ENCODE assay signal across 14 mouse cellular contexts in genomic region chr2:51038685-51039084, GRCm38 (mm10).
DNase-seq lines count a peak whose midpoint lies in the region; ATAC-seq lines count a peak whose summit lies in the region.
"Had no signal": no experiment of that assay in that cellular context is flagged by ENCODE, and none has a peak within 500 bp of the region (broad histone marks: within the 10 kb centered on the region; RNA-seq: fewer than 3 reads in every experiment).

No protein-coding gene starts in this region.

- H3K4me3 ChIP-seq in heart, embryonic 14.5 days (ENCODE audit: control insufficient read depth in 1 of 2, insufficient read depth in 1 of 2, low read depth in 1 of 2, low read length in 2 of 2) = no peak overlapping the region
- H3K4me3 ChIP-seq in neural tube, embryonic 11.5 days (ENCODE audit: low read depth, low read length) = no peak overlapping the region
- no peak overlapping the region for H3K4me3 ChIP-seq in liver, embryonic 11.5 days (ENCODE audit: low read depth, low read length)
- H3K4me3 ChIP-seq: embryonic facial prominence, embryonic 10.5 days; midbrain, embryonic 10.5 days had no signal

- no peak for DNase-seq in heart, adult 11 months
- no peak for DNase-seq in neural tube, embryonic 11.5 days (ENCODE audit: low spot score)
- no peak for DNase-seq in neural tube, embryonic 10.5 days (ENCODE audit: extremely low spot score, low spot score)
- no peak for DNase-seq in liver, embryonic 11.5 days (ENCODE audit: low spot score)
- DNase-seq in layer of hippocampus, adult 9-10 months (ENCODE audit: low spot score) = no peak
- DNase-seq in thymus, postnatal 25 days = no peak
- no peak for DNase-seq in lung, postnatal 14 days
- DNase-seq: cerebellum, adult 9-11 months; gastrocnemius, postnatal 14 days; kidney, adult 18-20 months; lung, adult 2 months had no signal

- H3K4me1 ChIP-seq in heart, embryonic 14.5 days (ENCODE audit: control insufficient read depth in 2 of 2, insufficient read depth in 2 of 2, low read length in 2 of 2) = peaks cover 0 to 6% of the 10 kb centered on the region in 2 experiments; a peak in 1 of 4 replicates
- no peaks in the 10 kb centered on the region for H3K4me1 ChIP-seq in neural tube, embryonic 11.5 days (ENCODE audit: control insufficient read depth, insufficient read depth, low read length)
- H3K4me1 ChIP-seq in liver, embryonic 11.5 days (replicated peaks; ENCODE audit: control insufficient read depth, insufficient read depth, low read length) = no peaks in the 10 kb centered on the region; the same call in 1 of the 2 replicates

- no peak overlapping the region for H3K27ac ChIP-seq in heart, embryonic 14.5 days (replicated peaks in 1 of 2; ENCODE audit: control insufficient read depth in 1 of 2, insufficient read depth in 1 of 2, low read depth in 2 of 2, low read length in 2 of 2)
- no peak overlapping the region for H3K27ac ChIP-seq in neural tube, embryonic 11.5 days (ENCODE audit: low read depth, low read length)
- no peak overlapping the region for H3K27ac ChIP-seq in liver, embryonic 11.5 days (ENCODE audit: low read depth, low read length)
- H3K27ac ChIP-seq: embryonic facial prominence, embryonic 10.5 days had no signal

- peak overlapping the region; percentile 27; the same call in 1 of the 2 replicates for H3K4me2 ChIP-seq in heart, embryonic 14.5 days (ENCODE audit: low read length)
- H3K4me2 ChIP-seq in neural tube, embryonic 11.5 days (ENCODE audit: low read depth) = no peak overlapping the region
- peak overlapping the region; percentile 12; the same call in 1 of the 2 replicates for H3K4me2 ChIP-seq in liver, embryonic 11.5 days

- no peaks in the 10 kb centered on the region for H3K27me3 ChIP-seq in heart, embryonic 14.5 days (ENCODE audit: control insufficient read depth, insufficient read depth, low read length)
- H3K27me3 ChIP-seq in neural tube, embryonic 11.5 days (ENCODE audit: control insufficient read depth, insufficient read depth, low read length) = no peaks in the 10 kb centered on the region
- H3K27me3 ChIP-seq in liver, embryonic 11.5 days (replicated peaks; ENCODE audit: control insufficient read depth, insufficient read depth, low read length) = no peaks in the 10 kb centered on the region

- WGBS in heart, embryonic 14.5 days = 57% methylated on average over 6 of the region's 6 CpGs
- WGBS in neural tube, embryonic 11.5 days = 58% methylated on average over 6 of the region's 6 CpGs
- 69% methylated on average over 6 of the region's 6 CpGs for WGBS in liver, embryonic 11.5 days

- H3K9ac ChIP-seq in heart, embryonic 14.5 days (ENCODE audit: low read length) = no peak overlapping the region
- no peak overlapping the region for H3K9ac ChIP-seq in neural tube, embryonic 11.5 days (ENCODE audit: low read length)
- H3K9ac ChIP-seq in liver, embryonic 11.5 days (ENCODE audit: low read depth, low read length) = no peak overlapping the region

- H3K9me3 ChIP-seq in heart, embryonic 14.5 days (ENCODE audit: control insufficient read depth, low read length) = no peaks in the 10 kb centered on the region
- H3K9me3 ChIP-seq in neural tube, embryonic 11.5 days (ENCODE audit: control insufficient read depth, low read length) = no peaks in the 10 kb centered on the region
- no peaks in the 10 kb centered on the region for H3K9me3 ChIP-seq in liver, embryonic 11.5 days (ENCODE audit: control insufficient read depth, low read length)
- H3K9me3 ChIP-seq: embryonic facial prominence, embryonic 10.5 days; midbrain, embryonic 10.5 days had no signal

- no peaks in the 10 kb centered on the region for H3K36me3 ChIP-seq in heart, embryonic 14.5 days (ENCODE audit: control insufficient read depth, insufficient read depth, low read length)
- no peaks in the 10 kb centered on the region for H3K36me3 ChIP-seq in neural tube, embryonic 11.5 days (ENCODE audit: control insufficient read depth, insufficient read depth, low read length)
- no peaks in the 10 kb centered on the region for H3K36me3 ChIP-seq in liver, embryonic 11.5 days (ENCODE audit: control insufficient read depth, insufficient read depth, low read length)
- H3K36me3 ChIP-seq: embryonic facial prominence, embryonic 10.5 days; midbrain, embryonic 10.5 days had no signal

- no peak for ATAC-seq in heart, embryonic 14.5 days (ENCODE audit: insufficient number of reproducible peaks, insufficient read depth, low FRiP score, low read depth)
- peak; percentile 63; the same call in 1 of the 2 replicates for ATAC-seq in neural tube, embryonic 11.5 days (ENCODE audit: insufficient read depth, low FRiP score, low TSS enrichment)
- no peak for ATAC-seq in liver, embryonic 11.5 days (replicated peaks; ENCODE audit: low FRiP score)
